Mouse (Mus musculus): ENCODE data around the gene Impdh1.
A peak's percentile ranks its signal among the peaks of the same experiment; 100 is the strongest.

Gene Impdh1

GRCm38 (mm10) chr6:29211806-29212492 is 4.2 kb downstream of the Impdh1 start:
- peak; percentile 83 for DNase-seq (ENCODE audit: low spot score)

- no peak for DNase-seq (ENCODE audit: low spot score)
These were observed 5.0 kb downstream of the Impdh1 start for GRCm38 (mm10) chr6:29211146-29211545.

DNA sequence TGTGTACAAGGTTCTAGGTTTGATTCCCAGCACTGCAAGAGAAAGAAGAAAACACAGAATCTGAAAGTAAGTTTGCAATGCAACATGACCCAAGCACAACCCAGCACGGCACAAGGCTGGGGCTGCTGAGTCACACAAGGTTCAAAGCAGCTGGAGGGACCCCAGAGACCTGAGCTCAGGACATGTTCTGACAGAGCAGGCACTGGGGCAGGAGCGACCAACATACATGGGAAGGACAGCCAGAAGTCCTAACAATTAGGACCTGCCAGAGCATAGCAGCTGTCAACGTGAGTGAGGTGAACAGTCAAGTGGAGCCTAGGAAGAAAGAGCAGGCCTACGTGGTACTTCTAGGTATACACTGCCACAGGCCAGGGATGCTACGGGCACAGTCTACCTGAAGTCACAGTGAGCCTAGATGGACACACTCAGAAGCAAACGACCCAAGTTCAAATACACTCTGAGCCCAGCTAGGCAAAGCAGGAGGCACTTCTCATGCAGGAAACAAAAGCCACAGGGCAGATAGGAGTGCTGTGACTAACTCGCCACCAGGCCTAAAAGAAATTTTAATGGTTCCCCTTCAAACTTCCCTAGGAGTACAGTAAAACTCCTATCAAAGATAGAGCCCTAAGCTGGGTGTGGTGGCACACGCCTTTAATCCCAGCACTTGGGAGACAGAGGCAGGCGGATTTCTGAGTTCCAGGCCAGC is 5.8 kb downstream of the Impdh1 start:
- DNase-seq (ENCODE audit: low spot score): no peak

DNA sequence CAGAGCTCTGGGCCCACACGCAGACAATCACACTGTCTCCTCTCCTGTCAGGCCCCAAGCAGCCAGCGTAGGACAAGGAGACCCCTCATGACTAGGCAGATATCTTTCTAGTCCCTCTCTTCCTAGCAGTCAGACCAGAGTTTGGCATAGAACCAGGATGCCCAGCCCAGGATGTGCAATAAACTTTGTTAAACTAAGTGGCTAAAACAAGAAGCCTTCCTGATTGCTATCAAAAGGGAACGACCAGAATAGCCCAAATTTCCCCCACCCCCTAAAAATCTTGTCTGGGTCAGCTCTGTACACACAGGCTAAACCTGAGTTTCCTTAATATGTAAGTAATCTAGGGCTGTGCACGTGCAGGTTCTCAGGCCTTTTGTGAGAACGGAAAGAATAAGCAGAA is 8.0 kb downstream of the Impdh1 start:
- no peak for DNase-seq (ENCODE audit: low spot score)

- no peak for DNase-seq (ENCODE audit: low spot score)
These were observed 9.1 kb downstream of the Impdh1 start for GRCm38 (mm10) chr6:29207017-29207416.

DNA sequence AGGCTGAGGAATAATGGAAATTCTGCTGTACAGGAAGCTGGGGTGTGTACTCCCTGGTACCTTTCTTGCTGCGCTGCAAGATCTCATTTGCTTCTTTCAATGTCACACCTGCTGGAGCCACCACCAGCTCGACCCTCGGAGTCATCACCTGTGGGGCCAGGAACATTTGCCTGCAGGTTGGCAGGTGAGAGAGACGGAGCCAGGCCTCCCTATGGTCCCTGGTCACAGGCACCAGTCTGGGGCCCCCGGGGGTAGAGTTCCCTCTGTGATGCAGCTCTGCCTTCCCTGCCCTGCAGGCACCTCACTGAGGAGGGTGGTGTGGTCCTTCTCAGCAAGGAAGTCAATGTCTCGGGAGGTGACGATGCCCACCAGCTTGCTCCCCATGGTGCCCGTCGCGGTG is 10.2 kb downstream of the Impdh1 start:
- no peak for DNase-seq (ENCODE audit: low spot score)

DNA sequence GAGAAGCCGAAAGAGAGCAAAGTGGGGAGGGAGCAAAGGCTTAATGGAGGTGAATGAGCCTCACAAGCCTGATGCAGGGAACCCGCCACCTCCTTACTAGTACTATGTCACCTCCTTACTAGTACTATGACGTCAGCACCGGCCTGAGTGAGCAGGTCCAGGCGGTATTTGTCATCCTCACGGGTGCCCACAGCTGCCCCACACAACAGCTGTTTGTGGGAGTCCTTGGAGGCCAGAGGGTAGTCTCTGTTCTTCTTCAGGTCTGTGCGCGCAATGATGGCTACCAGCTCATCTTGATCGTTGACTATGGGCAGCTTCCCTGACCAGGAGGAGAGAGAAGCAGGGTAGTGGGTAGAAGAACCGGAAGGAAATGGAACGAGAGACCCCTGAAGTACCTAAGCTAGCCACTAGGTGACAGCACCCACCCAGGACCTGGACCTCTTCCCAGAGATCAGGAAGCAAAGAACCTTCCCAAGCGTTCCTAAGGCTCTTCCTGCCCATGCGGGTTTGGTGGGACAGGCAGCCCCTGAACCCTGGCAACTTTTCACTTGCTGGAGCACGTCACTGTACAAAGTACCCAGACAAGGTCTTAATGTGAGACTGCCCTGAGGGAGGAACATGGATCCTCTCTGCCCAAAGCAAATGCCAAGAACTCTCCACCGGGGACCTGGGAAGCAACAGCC is 11.1 kb downstream of the Impdh1 start:
- DNase-seq (ENCODE audit: low spot score): peak; percentile 87

DNA sequence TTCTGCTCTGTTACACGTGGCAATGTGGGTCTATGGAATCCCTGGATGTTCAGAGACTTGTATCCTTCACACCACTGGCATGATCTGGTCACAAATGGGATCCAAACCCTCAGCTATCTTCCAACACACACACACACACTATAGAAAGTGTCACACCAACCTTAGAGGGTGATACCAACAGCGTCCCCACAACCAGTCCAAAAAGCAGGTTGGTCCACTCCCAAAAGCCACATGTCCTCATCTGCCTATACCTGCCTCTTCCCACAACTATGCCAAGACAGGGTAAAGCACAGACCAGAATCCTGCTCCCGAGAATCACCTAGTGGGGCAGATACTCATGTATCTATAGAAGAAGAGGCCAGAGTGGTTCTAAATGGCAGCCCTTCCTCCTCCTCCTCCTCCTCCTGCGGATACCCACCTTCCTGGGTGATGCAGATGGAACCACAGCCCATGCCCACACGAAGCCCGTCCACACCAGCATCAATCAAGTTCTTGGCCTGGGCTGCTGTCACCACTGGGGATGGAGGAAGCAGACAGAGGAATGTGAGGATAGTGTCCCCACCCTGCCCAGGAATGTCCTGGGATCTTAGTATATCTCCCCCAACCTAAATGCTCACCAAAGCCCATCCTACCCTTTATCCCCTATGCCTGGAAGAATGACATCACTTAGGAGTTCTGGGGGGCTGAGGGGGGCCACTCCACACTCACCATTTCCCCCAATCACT is 12.1 kb downstream of the Impdh1 start:
- no peak for DNase-seq (ENCODE audit: low spot score)

GRCm38 (mm10) chr6:29203096-29203495 is 13.1 kb downstream of the Impdh1 start:
- no peak for DNase-seq (ENCODE audit: low spot score)

DNA sequence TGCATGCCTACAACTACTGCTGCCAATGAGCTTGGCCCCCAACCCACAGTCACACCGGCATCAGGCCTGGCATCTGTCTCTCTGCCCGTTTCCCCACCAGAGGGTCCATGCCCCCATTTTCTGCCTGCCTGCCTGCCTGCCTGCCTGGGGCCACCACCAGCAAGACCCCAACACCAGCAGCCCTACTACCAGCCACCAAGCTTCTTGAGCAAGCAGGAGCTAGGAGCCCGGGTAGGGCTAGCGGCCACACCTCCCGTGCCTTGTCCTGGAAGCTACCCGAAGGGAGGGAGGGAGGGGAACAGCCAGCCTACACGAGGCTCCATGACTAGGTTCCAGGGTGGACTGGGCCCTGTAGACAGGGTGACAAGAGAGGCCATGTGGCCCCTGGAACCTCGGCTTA is 14.2 kb downstream of the Impdh1 start:
- no peak for DNase-seq (ENCODE audit: low spot score)

DNA sequence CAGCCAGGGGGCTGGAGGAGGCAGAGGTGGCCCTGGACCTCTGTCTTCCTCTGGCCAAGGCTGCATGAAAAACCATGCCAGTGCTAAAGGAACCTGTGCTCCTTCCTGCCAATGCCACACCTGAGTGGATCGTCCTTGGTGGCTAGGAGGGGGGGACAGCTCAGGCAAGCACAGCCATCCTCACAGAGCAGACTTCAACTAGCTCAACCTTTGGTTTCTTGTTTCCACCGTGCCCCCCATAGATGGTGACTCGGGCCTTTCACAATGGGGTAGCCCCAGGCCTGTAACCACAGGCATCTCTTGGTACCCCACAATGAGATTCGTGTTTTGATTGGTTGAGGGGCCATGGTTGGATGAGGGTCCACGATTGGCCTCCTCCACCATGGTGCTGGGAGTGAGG is 14.8 kb downstream of the Impdh1 start:
- no peak for DNase-seq (ENCODE audit: low spot score)

DNA sequence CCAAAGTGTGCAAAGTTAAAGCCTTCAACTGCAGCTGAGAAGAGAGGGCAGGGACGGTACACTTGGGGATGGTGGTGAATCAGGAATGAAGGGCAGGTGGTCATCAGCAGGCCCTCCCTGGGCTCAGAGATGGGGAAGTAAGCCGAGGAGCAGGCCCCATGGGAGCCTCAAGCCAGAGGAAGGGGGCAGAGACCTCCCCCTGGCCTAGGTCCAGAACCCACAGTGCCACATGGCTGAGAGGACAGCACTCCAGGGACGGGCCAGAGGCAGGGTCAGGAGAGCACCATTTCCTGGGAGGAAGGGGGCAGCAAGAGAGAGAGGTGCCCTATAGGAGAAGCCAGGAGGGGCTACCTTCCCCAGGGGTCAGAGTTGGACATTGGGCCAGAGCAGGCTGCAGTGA is 15.7 kb downstream of the Impdh1 start:
- DNase-seq (ENCODE audit: low spot score): no peak

DNA sequence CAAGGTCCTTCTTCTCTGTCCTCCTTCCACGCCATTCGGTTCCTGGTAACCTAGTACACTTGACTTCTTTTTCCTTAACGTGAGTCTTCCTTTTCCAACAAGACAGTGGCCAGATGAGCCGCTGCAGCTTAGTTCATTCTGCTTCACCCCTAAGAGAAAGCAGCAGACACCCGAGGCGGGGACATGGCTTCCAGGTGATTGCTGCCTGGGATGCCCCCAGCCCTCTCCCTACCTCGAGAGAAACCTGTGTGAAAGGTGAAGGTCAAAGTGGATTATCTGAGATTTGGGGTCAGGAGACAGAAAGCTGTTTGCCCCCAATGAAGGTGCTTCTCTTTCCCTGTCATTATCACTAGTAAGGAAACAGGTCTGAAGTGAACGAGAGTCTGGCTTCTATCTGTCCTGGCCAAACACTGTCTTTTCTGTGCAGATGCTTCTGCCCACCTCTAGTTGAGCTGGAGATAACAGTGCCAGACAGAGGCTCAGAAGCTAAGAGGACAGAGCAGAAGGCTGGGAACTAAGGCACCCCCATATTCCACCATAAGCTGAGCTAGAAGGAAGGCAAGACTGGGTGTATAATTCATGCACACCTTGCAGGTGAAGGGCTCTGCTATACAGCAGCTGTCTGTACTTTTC is 16.8 kb downstream of the Impdh1 start:
- DNase-seq (ENCODE audit: low spot score): no peak

DNA sequence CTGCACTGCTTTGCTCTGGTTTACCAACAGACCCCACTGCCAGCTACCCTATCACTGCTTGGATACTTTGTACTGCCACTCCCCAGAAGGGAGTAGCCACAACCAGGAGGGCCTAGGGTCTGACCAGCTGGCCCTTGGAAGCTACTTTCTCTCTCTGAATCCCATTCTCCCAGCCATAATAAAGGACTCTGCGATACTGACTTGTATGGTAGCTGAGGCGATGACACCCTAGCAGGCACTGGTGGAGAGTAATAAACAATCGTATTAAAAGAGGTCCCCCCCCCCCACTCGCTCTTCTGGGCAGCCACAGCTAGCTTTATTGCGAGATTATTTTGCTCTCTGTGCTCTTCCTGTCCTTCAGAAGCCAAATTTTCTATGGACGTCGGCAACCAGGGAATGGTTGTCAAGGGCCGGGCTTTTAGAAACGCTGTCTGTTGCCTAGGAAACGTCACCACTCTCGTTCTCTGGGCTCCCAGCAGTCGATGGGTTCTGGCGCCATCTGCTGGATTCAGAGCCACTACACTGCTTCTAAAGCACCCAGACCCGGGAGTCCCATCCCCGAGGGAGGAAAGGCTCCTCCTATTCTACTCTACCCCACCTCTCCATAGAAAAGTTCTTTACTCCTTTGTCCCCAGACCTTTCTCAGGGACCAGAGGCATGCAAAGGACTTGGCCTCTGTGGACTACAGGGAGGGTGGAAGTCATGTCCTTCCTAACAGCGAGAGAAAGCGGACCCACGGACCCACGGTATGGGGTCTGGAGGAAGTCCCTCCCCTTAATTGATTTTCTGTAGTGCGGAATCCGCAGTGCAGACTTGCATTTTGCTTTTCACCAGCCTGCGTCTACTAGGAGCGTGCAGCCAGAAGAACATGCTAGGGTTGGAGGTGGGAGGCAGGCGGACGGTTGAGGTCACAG is 17.6 kb downstream of the Impdh1 start:
- DNase-seq (ENCODE audit: low spot score): peak; percentile 98

GRCm38 (mm10) chr6:29195846-29196698 is 20.1 kb downstream of the Impdh1 start:
- peak; percentile 73 for DNase-seq (ENCODE audit: low spot score)

- no peak for DNase-seq (ENCODE audit: low spot score)
These were observed 21.0 kb downstream of the Impdh1 start for GRCm38 (mm10) chr6:29195146-29195545.

DNA sequence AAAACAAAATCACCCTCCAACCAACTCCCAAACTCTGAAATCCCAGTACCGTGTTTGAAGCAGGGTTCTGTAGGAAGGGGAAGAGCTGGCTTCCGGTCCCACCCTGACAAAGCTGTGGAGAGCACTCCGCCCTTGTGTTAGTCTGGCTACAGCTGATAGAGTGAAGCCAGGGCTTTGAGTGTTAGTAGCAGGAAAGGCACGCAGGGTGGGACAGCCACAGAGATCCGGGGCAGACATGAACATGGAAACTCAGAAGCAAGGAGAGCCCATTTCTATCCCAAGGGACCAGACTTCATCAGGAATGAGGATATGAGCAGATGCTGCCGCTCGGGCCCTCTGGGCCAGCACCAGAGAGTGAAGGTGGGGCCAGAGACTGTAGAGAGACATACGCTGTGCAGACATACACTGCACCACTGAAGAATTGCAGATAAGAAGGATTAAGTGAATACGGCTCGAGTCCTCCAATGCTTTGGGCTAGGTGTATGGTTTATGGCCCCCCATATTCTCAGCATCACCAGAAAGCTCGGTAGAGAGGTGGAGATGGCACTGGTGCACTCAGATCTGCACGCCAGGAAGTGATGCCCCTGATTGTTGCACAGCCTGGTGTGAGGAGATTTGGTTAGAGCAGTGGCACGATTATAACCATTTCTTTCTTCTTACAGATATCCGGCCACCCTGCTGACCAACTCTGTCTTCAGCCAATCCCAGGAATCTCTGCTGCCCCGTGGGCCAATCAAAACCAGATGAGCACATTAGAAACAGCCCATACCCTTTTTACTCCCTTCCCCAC is 22.0 kb downstream of the Impdh1 start:
- DNase-seq (ENCODE audit: low spot score): no peak

DNA sequence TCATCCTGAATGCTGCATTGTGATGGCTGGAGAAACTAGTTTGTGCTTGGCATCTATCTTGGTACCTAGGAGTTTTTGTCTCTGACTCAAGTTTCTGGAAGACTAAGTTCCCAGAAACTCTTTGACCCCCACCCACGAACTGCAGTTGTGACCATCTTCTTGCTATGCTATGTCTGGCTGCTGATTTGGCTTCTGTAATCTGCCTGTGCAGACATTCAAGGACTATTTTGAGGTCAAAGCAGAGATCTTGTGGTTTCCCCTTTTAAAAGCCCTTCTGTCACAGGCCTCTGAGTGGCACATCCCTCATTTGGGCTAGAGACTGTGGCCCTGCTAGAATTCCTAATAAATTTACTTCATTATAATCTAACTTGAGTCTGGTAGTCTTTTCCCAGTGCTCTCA is 28.2 kb downstream of the Impdh1 start:
- no peak for DNase-seq (ENCODE audit: low spot score)

DNA sequence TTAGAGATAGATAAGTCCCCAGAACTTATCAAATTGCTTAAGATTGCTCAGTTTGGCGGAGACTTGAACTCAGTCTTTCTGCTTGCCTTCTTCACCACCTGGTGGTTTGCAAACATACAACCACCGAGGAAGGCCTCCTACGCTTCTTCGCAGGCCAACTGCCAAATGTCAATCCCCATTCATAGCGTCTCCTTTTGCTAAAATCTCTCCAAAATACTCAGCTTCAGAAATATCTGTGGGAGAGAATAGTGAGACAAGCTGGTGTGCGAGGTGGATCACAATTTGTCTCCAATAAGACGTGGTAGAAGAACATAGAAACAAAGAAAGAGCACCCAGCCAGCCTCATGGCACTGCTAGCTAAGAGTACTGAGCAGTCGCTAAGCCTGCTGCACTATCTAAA is 36.3 kb downstream of the Impdh1 start:
- DNase-seq (ENCODE audit: low spot score): no peak
